Mouse (Mus musculus): ENCODE data around the gene Fbxo45. TPM values are rescaled to one million over a fixed set of nuclear protein-coding genes. Genes with fewer than 3 reads are reported as not detected.
"Not testable (repeated sequence)": the region's sequence is repeated elsewhere in the genome, so short reads cannot be mapped to it uniquely, and the experiment has no call there.

Fbxo45 gene
- polyA plus RNA-seq, 1 experiment from 2014 or later, result 21.8 TPM

- Histone ChIP-seq H3K4me2 (no peak overlapping the region), H3K4me1 (replicated peaks) (peaks cover 33% of the 10 kb centered on the region), H3K4me3 (no peak overlapping the region), H3K9me3 (no peaks in the 10 kb centered on the region), H3K36me3 (no peaks in the 10 kb centered on the region), H3K27ac (replicated peaks) (no peak overlapping the region), H3K27me3 (no peaks in the 10 kb centered on the region), H3K9ac (no peak overlapping the region)
- 89% methylated on average over 3 of the region's 3 CpGs for WGBS
- no peak for ATAC-seq (ENCODE audit: low FRiP score, low read depth)
These were observed 3.1 kb downstream of the Fbxo45 start for GRCm38 (mm10) chr16:32243901-32244300.

GRCm38 (mm10) chr16:32239428-32240312 lies 7.3 kb downstream of the Fbxo45 start:
- Histone ChIP-seq H3K9ac (no peak overlapping the region), H3K4me3 (no peak overlapping the region), H3K4me1 (replicated peaks) (peaks cover 9% of the 10 kb centered on the region), H3K36me3 (peaks cover 11% of the 10 kb centered on the region), H3K27ac (replicated peaks) (no peak overlapping the region), H3K4me2 (no peak overlapping the region), H3K27me3 (no peaks in the 10 kb centered on the region), H3K9me3 (no peaks in the 10 kb centered on the region)
- 90% methylated on average over 2 of the region's 2 CpGs for WGBS
- ATAC-seq (ENCODE audit: low FRiP score, low read depth), result no peak

GRCm38 (mm10) chr16:32237930-32238680 lies 8.9 kb downstream of the Fbxo45 start:
- WGBS, result 92% methylated on average over 19 of the region's 19 CpGs
- no peak overlapping the region for H3K27ac ChIP-seq (replicated peaks)
- no peaks in the 10 kb centered on the region for H3K9me3 ChIP-seq
- ATAC-seq (ENCODE audit: low FRiP score, low read depth), result no peak
- no peak overlapping the region for H3K4me2 ChIP-seq
- H3K4me1 ChIP-seq (replicated peaks), result no peaks in the 10 kb centered on the region
- no peak overlapping the region for H3K4me3 ChIP-seq
- H3K27me3 ChIP-seq, result no peaks in the 10 kb centered on the region
- peaks cover 12% of the 10 kb centered on the region for H3K36me3 ChIP-seq
- H3K9ac ChIP-seq, result no peak overlapping the region

- 85% methylated on average over 3 of the region's 3 CpGs for WGBS
- not testable (repeated sequence) for H3K4me1 ChIP-seq (replicated peaks); ATAC-seq (ENCODE audit: low FRiP score, low read depth); H3K27me3 ChIP-seq; H3K9me3 ChIP-seq; H3K4me2 ChIP-seq; H3K27ac ChIP-seq (replicated peaks); H3K4me3 ChIP-seq; H3K9ac ChIP-seq
- H3K36me3 ChIP-seq, result peaks cover 12% of the 10 kb centered on the region; the same call in 1 of the 2 replicates
These were observed 14.9 kb downstream of the Fbxo45 start for GRCm38 (mm10) chr16:32232050-32232449.

- Histone ChIP-seq H3K36me3 (no peaks in the 10 kb centered on the region), H3K4me3 (no peak overlapping the region), H3K9ac (no peak overlapping the region), H3K4me1 (replicated peaks) (no peaks in the 10 kb centered on the region), H3K4me2 (no peak overlapping the region), H3K27ac (replicated peaks) (no peak overlapping the region), H3K9me3 (no peaks in the 10 kb centered on the region), H3K27me3 (no peaks in the 10 kb centered on the region)
- ATAC-seq (ENCODE audit: low FRiP score, low read depth), result no peak
These were observed 24.6 kb downstream of the Fbxo45 start for GRCm38 (mm10) chr16:32222399-32222798.

- H3K9ac ChIP-seq, result no peak overlapping the region
- H3K9me3 ChIP-seq, result no peaks in the 10 kb centered on the region
- ATAC-seq (ENCODE audit: low FRiP score, low read depth), result no peak
- H3K36me3 ChIP-seq, result no peaks in the 10 kb centered on the region
- 88% methylated on average over 4 of the region's 4 CpGs for WGBS
- H3K4me2 ChIP-seq, result no peak overlapping the region
- H3K27ac ChIP-seq (replicated peaks), result no peak overlapping the region
- no peak overlapping the region for H3K4me3 ChIP-seq
- H3K27me3 ChIP-seq, result no peaks in the 10 kb centered on the region
- H3K4me1 ChIP-seq (replicated peaks), result no peaks in the 10 kb centered on the region
These were observed 25.2 kb downstream of the Fbxo45 start for GRCm38 (mm10) chr16:32221803-32222202.

- Histone ChIP-seq H3K4me3 (no peak overlapping the region), H3K27me3 (no peaks in the 10 kb centered on the region), H3K27ac (replicated peaks) (no peak overlapping the region), H3K9me3 (no peaks in the 10 kb centered on the region), H3K4me1 (replicated peaks) (no peaks in the 10 kb centered on the region), H3K4me2 (no peak overlapping the region), H3K36me3 (no peaks in the 10 kb centered on the region), H3K9ac (no peak overlapping the region)
- ATAC-seq (ENCODE audit: low FRiP score, low read depth), result no peak
- WGBS, result 81% methylated on average over 17 of the region's 17 CpGs
These were observed 32.0 kb downstream of the Fbxo45 start for GRCm38 (mm10) chr16:32214804-32215576.

GRCm38 (mm10) chr16:32214156-32214555 lies 32.8 kb downstream of the Fbxo45 start:
- H3K27ac ChIP-seq (replicated peaks), result no peak overlapping the region
- no peak overlapping the region for H3K4me2 ChIP-seq
- no peak overlapping the region for H3K9ac ChIP-seq
- ATAC-seq (ENCODE audit: low FRiP score, low read depth), result no peak
- H3K36me3 ChIP-seq, result no peaks in the 10 kb centered on the region
- no peaks in the 10 kb centered on the region for H3K9me3 ChIP-seq
- no peaks in the 10 kb centered on the region for H3K27me3 ChIP-seq
- H3K4me3 ChIP-seq, result no peak overlapping the region
- no peaks in the 10 kb centered on the region for H3K4me1 ChIP-seq (replicated peaks)

- 69% methylated on average over 3 of the region's 3 CpGs for WGBS
- H3K9me3 ChIP-seq, result no peaks in the 10 kb centered on the region
- no peaks in the 10 kb centered on the region for H3K27me3 ChIP-seq
- H3K4me3 ChIP-seq, result no peak overlapping the region
- H3K4me1 ChIP-seq (replicated peaks), result 0 out of 2 replicates have a peak, but pooled peaks cover 5% of the 10 kb centered on the region
- no peak overlapping the region for H3K4me2 ChIP-seq
- H3K36me3 ChIP-seq, result no peaks in the 10 kb centered on the region
- no peak overlapping the region for H3K27ac ChIP-seq (replicated peaks)
- ATAC-seq (ENCODE audit: low FRiP score, low read depth), result no peak
- no peak overlapping the region for H3K9ac ChIP-seq
These were observed 42.1 kb downstream of the Fbxo45 start for GRCm38 (mm10) chr16:32204902-32205301.

- 83% methylated on average over 6 of the region's 6 CpGs for WGBS
- Histone ChIP-seq H3K9ac (no peak overlapping the region), H3K4me2 (no peak overlapping the region), H3K27ac (replicated peaks) (no peak overlapping the region), H3K4me3 (no peak overlapping the region), H3K9me3 (no peaks in the 10 kb centered on the region), H3K36me3 (no peaks in the 10 kb centered on the region), H3K4me1 (replicated peaks) (0 out of 2 replicates have a peak, but pooled peaks cover 5% of the 10 kb centered on the region), H3K27me3 (no peaks in the 10 kb centered on the region)
- ATAC-seq (ENCODE audit: low FRiP score, low read depth), result no peak
These were observed 44.3 kb downstream of the Fbxo45 start for GRCm38 (mm10) chr16:32202681-32203080.

GRCm38 (mm10) chr16:32201004-32201325 lies 46.0 kb downstream of the Fbxo45 start:
- WGBS, result 26% methylated on average over 9 of the region's 9 CpGs
- Histone ChIP-seq H3K27ac (replicated peaks) (peak overlapping the region; percentile 70; the same call in 1 of the 2 replicates), H3K9me3 (no peaks in the 10 kb centered on the region), H3K36me3 (no peaks in the 10 kb centered on the region), H3K4me1 (replicated peaks) (0 out of 2 replicates have a peak, but pooled peaks cover 5% of the 10 kb centered on the region), H3K9ac (no peak overlapping the region), H3K27me3 (no peaks in the 10 kb centered on the region), H3K4me2 (peak overlapping the region; percentile 47), H3K4me3 (0 out of 2 replicates have a peak overlapping the region, but pooled peaks have one; percentile 20)
- ATAC-seq (ENCODE audit: low FRiP score, low read depth), result 0 out of 2 replicates have a peak, but pooled peaks have one; percentile 8

Data from hindbrain, embryonic 15.5 days (tissue).